Mouse (Mus musculus): ENCODE measurements at regions not wholly inside any gene's neighbourhood (a gene's known extent, or its start where the extent isn't known, plus 50 kb on each side); places are given as distances from the start of the nearest gene placed in this dataset.

DNA sequence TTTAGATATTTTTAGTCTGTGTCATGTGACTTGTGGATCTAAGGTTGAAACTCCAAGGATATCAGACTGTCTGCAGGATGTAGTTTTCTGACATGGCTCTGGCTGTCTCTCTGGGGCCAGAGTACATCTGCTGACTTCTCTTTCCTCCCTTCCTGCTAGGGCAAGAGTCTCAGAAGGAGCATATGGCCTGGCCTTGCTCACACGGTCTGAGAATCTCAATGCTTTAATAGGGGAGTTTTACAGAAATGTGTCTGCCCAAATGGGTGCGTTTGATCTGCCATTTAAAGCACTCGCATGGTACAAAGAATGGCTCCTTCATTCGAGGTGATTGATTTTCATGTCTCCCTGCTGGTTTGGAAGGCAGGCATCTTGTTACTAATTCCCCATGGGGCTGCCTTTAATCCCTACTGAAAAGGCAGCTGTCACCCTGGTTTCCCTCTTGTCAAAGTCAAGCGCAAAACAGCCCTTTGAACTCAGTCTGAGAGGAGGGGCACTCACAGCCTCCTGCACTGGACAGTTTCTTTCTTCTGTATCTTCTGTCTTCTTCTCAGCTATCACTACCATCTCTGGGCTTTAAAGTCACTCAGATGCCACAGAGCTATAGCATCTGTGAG is 199.7 kb upstream of the Eef2kmt start:
- DNase-seq, result no peak

DNA sequence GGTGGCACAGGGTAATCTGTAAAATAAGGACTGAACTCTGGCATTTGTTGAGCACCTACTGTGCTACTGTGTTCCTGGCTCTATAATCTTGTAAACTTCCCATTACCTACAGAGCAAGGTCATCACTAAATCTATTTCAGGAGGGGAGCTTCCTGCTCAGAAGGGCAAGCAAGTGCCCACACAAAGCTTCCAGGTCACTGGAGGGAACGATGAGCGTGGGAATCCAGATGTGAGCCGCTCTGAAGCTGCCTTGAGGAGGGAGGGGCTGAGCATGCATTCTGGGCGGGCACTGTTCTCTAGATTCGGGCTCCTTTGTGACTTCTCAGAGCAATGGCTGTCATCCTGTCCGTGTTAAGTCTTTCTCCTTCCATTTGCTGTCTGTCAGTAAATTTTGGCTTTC is 198.5 kb upstream of the Eef2kmt start:
- DNase-seq, result no peak

DNA sequence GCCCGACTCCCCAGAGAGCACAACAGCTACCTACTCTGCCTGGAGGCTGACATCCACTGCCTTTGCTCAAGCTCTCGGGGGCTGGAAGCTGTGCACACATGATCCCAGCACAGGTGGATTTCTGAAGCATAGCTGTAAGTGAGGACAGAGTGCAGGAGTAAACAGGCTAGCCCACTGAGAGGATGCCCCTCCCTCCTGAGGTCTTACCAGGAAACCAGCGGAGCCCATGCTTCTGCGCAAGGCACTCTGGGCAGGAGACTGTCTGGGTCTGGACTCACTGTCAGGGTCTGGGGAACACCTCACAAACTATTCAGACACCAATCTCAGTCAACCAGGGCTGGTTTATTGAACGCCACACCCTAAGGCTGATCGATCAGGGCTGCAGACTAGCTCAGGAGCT is 197.2 kb upstream of the Eef2kmt start:
- DNase-seq, result no peak

DNA sequence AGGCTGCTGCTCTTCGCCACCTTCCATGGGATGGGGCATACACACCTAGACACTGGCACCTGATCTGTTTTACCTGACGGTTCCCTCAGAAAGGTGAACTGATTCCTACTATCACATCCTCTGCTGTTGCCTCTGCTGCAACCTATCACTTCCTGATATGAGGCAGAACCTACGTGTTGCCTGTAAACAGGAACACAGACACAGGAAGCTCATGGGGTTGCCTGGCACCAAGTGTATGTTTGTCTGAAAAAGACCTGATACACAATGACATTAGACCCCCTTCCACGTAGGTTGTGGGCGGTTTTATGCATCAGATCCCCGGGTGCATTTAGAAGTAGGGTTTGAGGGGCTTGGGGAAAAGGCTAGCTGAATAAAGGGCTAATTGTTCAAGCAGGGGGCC is 190.0 kb upstream of the Eef2kmt start:
- DNase-seq, result no peak

DNA sequence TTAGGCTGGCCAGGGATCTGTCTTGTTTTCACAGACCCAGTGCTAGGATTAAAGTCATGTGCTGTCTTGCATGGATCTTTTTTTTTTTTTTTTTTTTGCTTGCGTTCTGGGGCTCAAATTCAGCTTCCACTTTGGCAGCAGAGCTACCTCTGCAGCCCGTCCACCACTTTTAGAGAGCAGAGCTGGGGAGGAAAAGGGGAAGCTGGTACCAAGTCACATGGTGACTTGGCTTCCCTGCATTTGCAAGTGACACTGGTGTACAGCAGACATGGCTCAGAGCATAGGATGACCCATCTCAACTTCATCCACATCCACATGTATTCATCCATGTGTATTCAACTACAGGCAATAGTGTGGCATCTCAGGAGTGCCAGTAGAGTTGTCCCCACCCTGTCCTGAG is 189.0 kb upstream of the Eef2kmt start:
- no peak for DNase-seq

DNA sequence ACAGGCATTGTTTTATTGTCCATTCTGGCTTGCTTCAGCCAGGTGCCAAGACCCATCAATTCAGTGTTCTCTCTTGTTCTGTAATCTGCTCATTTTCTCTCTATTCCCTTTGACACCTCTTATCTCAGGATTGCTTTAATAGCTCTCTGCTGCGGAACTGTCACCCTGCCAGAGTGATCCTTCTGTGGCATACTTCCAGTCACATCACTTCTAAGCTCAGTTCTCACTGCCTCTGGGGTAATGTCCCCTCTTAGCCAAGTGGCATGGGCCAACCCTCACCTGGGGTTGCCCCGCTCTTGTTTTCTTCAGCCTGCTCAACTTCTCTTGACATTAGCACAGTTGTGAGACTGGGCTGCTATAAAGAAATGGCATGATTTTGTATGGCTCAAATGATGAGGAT is 183.9 kb upstream of the Eef2kmt start:
- no peak for DNase-seq

DNA sequence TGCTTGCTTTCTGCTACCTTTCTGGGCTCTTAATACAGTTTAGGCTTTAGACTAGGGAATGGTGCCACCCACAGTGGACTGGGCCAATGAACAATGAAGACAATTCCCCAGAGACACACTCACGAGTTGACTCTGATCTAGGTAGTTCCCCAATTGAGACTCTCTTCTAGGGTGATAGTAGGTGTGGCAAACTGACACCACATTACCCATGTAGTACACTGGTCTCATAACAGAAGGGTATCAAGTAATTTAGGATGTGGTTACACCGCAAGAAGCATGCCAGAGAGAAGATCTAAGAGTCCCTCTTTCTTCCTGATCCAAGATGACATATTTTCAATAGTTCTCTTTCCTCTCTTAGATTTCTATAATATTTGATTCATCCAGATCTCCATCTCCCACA is 182.6 kb upstream of the Eef2kmt start:
- no peak for DNase-seq

DNA sequence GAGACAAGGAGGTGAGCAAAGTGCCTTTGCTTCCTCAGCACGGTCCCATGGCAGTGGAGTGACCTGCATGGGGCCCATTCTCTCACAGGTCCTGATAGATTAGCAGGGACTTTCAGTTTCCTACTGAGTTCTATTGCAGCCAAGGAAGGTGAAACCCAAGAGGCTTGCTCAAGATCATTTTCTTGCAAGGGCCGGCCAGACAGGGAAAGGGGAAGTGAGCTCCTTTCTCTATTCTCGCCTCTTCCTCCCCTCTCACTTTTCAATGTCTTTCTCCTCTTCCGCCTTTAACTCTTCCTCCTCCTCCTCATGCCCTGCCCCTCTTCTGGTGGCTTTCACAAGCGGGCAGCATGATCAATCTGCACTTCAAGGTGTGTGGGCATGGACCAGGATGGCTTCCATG is 175.9 kb upstream of the Eef2kmt start:
- DNase-seq, result peak; percentile 8

DNA sequence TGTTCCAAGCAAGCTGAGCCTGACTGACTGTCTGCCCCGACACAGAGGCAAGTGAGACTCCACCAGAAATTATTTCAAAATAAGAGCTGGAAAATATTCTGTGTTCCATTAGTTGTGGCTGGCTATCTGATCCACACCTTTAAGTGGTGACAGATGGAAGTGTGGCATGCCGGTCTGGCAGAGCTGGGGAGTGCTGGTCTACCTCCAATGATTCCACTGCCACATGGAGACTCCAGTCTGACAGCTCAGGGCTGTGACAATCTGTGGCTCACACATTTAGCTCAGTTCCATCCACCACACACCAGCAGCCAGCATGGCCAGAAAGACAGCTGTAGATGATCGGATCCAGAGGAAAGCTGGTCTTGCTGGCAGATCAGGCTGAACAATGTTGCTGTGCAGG is 175.3 kb upstream of the Eef2kmt start:
- DNase-seq, result no peak

DNA sequence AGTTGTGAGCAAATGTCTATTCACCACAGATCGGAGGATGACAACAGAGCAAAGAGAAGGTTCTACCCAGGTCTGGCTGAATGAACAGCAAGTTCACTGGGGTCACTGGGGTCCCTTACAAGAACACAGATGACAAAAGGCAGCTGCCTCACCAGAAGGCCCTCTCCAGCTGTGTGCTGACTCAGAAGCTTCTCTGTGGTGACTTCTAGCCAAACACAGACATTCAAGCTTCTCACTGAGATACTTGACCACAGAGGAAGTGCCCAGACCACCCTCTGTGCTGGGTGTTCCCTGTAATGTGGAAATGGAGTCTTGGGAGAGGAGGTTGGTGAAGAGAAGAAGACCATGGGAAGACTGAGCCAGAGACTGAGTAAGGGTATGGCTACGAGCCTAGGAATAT is 173.7 kb upstream of the Eef2kmt start:
- no peak for DNase-seq

DNA sequence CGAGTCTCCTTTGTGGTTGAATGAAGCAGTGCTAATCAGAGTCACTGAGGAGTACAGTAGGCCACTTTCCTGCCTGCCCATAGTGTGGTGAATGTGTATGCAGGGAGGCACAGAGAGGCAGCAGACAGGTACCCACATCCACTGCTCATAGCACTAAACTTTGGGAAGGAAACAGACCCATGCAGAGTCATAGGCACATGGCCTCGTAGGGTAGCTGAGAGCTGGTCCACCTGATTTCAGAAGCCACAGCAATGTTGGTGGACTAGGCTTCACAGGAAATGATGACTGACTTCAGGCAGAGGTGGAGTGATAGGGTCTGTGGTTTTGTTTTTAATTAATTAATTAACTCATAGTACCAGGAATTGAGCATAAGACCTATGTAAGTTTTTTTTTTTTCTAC is 170.1 kb upstream of the Eef2kmt start:
- DNase-seq, result no peak

DNA sequence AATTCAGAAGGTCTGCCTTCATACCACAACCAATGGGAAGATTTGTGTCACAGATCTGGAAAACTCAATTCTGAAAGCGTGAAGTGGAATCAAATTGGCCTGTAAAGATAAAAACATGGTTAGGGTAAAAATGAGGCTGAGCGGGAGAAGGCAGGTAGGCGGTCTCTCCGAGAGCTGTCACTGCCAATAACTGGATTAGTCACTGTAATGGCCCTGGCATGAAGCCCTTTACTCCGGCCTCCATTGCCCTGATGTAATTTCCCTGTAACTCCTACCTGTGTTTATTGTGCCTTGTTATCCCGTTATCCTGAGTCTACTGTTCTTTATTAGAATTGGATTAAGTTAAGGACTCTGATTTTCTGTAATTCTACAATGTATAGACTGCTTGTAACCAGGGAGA is 166.3 kb upstream of the Eef2kmt start:
- no peak for DNase-seq

DNA sequence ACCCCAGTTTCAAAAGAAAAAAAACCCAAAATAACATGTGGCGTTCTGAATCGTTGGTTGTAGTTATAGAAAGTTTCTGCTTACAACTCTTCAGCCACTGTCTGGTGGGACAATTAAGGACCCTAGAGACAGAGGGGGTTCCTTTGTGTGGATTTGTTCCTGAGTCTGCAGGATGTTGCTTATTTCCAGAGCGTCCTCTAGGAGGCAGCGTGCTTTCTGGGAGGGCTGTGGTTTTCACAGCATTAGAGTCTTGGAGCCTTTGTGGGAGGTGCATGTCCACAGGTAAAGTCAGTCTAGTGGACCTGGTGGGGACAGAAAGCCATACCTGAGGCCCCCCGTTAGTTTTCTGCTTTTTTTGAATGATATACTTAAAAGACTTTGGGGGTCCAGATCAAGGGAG is 165.8 kb upstream of the Eef2kmt start:
- DNase-seq, result no peak

DNA sequence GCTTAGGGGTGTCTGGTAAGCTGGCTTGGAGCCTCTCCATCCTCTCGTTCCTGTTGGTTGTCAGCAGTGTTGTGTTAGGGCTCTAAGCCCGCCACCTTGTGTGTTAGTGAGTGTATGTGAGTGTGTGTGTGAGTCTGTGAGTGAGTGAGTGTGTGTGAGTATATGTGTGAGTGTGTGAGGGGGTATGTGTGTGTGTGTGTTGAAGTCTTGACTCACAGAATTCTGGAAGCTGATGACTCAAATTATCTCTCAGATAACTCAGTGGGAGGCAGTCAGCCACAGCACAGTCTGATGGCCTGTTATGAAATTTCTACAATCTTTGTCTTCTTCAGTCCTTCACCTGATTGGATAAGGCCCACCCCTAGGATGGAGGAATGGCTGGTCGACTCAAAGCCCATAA is 163.7 kb upstream of the Eef2kmt start:
- no peak for DNase-seq

DNA sequence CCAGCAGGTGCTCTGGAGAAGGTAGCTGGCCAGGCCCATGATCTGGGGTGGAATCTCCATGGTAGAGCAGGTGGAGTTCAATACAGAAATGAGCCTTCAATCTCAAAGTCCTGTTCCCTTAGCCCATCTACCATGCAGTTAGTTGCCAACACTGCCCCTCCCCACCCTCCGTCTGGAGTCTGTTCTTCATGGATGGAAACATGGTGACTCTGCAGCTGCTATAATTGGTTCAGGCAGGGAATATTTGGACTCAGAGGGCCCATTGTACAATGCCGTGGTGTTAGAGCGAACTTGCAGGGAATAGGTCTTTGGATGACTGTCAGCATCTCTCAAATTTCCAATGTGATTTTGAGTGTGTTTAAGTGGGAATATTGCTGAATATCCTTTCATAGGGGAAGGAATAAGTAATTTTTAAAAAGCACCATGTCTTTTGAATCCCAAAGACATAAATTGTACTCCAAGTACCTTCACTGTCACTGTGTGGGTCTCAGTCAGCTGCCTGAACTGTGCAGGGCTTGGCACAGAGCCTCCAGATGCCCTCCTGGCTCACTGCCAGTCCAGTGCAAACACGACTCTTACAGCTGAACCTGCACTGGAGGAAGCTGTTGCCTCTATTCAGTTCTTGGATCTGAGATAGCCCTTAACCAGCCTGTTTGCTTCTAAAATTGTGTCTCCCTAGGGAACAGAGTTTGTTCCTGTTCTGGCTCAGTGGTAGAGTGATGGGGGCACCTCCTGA is 162.8 kb upstream of the Eef2kmt start:
- no peak for DNase-seq

DNA sequence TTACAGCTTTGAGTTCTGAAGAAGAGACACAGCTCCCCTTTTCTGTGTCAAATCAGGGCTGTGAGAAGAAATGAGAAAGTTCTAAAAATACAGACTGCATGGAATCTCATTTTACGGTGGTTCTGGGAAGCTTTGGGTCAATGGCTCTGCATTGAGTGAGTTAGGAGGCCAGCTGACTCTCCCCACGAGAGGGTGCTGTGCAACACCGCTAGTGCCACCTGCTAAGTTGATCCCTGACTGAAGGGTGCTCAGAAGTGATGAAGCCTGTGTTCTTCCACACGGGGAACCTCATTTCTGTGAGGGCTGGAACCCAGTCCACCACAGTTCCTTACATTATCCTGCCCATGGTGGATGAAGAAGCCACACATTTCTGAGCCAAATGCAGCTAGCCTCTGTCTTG is 159.5 kb upstream of the Eef2kmt start:
- DNase-seq, result no peak

DNA sequence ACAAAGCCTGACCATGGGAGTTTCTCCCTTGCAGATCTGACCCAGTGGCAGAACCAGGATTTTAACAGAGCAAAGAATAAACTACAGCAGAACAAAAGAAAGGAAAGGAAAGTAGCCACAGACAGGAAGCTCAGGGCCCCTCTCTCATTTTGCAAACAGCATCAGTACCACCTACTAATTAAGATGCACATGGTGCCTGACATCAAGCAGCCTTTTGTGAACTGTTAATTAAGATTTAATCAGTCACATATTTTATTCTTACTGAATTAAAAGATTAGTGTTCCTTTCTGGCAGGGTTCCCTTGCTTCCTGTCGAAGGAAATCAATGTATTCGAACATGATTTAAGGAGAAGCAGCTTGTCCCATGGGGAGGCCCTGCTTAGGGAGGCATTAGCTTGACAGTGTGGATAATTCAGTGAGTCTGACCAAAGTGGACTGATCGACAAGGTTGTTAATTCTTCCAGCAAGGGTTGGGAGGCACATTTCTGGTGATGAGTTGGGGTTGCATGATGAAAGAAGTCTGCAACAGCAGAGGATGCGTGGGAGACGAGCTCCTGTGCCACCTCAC is 156.1 kb upstream of the Eef2kmt start:
- DNase-seq, result no peak

DNA sequence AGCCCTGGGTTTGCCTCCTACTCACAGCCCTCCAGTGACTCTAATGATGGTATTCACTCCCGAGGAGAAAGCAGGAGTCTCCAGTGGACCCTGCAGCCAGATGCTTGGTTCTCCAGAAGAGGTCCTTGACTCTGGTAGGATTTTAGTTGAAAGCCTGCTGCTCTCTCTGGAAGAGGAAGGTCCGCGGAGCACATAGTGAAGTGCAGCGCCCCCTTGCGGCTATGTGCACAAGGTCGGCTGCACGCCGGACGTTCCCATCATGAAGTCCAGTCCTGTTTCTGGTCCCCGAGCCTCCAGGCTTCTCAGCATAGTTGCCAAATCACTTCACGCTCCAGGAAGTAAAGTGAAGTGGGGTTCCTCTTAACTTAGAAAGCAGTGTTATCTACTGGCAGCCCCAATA is 150.9 kb upstream of the Eef2kmt start:
- DNase-seq, result peak; percentile 65

DNA sequence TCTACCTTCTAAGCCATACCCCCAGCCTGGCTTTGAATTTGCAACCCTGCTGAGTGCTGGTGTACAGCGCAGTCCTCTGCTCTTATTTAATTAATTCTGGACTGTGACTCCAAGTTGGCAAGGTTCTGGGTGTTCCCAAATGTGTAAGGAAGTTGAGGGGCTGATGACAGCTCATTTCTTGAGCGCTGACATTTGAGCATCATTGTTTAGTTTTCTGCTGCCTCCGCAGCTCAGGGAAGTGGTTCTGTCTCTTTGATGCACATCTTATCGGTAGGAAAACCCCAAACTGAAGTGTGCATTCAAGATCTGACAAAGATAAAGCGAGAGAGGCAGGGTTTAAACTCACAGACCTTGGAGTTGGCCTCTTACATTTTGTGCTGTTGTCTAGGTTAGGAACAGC is 137.6 kb upstream of the Eef2kmt start:
- DNase-seq, result no peak

DNA sequence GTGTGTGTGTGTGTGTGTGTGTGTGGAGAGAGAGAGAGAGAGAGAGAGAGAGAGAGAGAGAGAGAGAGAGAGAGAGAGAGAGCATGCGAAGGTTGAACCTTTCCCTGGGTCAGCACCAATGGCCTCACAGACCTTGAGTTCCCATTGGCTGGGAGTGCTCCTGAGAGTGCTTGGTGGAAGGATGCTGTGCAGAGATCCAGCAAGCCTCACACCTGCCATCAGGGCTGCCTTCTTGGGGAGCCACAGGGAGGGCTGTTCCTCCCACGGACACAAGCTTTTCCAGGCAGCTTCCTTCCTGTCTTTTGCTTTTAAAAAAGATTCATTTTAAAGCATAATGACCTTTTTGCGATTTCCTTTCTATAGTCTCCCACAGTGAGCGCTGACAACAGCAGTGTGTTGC is 127.1 kb upstream of the Eef2kmt start:
- DNase-seq, result no peak

DNA sequence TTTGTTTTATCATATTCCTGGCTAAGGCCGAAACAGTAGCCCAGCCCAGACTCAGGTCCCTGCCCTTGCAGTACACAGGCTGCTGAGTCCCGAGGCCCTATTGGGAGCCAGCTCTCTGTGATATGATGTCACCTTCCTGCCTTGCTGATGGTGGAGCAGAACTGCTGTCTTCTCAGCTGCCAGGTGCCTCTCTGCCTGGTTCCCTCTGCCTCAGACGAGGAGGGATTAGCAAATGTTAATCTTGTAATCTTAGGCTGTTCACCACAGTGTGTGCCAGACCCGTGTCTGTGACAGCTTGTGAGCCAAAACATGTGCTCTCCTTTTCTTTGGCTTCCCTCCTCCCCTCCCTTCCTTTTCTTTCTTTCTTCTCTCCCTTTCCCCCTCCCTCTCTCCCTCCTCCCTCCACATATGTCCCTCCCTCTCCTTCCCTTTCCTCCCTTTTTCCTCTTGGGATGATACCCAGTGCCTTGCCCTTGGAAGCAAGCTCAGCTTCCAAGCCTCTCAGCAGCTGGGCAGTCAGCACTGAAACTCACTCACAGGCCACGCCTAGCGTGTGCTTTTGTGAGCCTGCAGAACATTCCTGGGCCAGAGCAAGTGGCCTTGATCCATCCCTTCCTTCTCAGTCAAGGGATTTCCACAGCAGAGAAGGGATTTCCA is 126.6 kb upstream of the Eef2kmt start:
- DNase-seq, result no peak

DNA sequence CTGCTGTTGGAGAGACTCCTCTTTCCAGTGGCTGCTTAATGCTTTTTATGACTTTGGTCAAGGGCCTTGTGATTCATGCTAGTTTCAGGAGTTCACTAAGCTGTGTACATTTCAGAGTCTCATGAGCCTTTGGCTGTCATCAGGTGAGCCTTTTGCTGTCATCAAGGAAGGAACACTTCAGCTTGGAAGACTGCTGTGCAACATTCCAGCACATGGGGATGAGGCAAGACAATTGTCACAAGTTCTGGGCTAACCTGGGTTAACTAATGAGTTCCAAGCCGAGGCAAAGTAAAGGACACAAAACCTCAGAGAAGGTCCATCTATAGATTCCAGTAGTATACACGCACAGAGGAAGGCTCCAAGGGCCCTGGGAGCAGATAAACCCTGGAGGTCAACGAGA is 124.8 kb upstream of the Eef2kmt start:
- no peak for DNase-seq

DNA sequence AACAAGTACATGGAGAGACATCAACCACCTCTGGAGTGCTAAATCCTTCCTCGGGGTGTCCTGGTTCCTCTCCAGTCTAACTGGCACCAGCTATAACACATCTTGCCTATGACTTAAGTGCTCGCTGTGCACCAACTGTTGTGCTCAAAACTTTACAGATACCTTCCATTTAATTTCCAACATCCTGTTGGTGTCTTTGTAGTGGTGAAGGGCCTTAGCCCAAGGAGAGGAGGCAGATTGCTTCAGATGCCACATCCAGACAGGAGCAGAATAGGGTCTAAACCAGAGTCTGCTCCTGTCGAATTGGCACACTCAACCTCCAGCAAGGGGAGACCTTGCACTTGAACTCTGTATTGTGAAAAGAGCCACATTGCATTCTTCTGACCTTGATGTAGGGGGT is 121.2 kb upstream of the Eef2kmt start:
- no peak for DNase-seq
